Mouse (Mus musculus): ENCODE results near the gene Fam189a1. TPM values are rescaled to one million over a fixed set of nuclear protein-coding genes. Genes with fewer than 3 reads are reported as not detected.
A peak's percentile ranks its signal among the peaks of the same experiment; 100 is the strongest.

The Fam189a1 gene
- total RNA-seq (2021): 10 to 100 TPM; 67.9 to 73.6 TPM

DNA sequence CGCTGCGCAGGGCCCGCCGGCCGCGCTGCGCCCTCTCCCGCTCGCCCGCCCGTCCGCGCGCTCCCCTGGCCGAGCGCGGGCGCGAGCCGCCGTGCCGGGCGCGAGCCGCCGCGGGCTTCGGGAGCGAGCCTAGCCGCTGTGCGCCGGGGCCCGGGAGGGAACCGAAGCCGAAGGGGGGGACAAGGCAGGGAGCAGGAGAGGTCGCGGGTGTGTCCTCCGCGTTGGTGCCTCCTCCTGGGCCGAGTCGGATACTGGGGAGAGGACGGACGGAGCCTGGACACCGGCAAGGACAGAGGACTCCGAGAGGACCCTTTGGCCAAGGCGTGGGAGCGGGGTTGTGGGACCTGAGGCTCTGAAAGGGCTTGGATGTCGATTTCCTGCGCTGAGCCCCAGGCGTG is at the start of gene Fam189a1:
TSS of gene Fam189a1 (minus strand) at position 57 of the 398 bp plus-strand sequence.
- peak; percentile 40 to 42 for DNase-seq (ENCODE audit: extremely low spot score in 1 of 2, low spot score in 1 of 2)

DNA sequence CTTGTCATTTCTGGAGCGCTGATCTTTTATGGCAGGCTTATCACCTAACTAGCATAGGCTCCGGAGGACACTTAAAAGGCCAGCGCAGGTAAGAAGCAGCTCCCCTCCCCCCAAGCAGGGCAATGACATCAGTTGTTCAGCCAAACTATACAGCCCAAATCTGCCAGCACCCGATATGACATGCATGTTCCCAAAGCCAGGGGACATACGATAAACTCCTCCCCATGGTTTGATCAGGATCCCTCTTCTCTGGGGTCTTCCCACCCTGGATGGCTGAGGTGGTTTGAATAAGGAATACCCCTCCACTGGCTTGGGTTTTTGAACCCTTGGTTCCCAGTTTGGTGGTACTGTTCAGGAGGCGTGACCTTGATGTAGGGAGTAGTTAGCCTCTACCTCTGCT is 49.7 kb upstream of the Fam189a1 start:
- no peak for DNase-seq (ENCODE audit: extremely low spot score in 1 of 2, low spot score in 1 of 2)

DNA sequence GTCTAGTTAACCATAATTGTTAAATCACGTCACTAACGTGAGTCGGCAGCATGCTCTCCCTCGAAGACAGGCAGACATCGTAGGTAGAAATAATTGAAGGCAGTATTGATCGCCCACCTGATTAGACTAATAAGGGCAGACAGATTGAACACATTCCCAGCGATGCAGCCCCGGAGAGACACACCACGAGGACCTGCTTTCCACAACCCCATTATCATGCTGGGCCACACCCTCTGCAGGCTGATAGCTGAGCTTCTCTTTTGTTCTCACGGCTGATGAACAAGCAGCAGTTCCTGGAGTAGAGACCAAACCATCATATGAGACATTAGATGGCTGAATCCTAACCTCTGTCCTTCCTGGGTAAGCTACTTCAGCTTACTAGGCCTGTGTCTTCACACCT is 46.3 kb upstream of the Fam189a1 start:
- no peak for DNase-seq (ENCODE audit: extremely low spot score in 1 of 2, low spot score in 1 of 2)

DNA sequence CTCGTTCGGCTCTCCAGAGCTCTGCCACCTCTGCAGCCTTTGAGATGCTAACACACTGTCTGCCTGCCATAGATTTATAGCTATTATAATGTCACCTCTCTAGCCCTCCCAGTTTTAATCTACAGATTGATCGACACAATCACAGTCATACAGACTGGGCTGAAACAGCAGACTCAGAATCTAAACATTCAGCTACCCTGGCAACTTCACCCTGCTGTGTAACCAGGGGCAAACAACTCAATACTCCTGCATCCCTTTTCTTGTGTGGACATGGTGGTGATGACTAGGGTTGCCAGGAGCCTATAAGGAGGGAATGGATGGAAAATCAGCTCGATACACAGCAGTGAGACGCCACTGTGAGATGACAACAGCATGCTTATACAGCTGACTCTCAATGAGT is 24.3 kb upstream of the Fam189a1 start:
- DNase-seq (ENCODE audit: extremely low spot score in 1 of 2, low spot score in 1 of 2): no peak

DNA sequence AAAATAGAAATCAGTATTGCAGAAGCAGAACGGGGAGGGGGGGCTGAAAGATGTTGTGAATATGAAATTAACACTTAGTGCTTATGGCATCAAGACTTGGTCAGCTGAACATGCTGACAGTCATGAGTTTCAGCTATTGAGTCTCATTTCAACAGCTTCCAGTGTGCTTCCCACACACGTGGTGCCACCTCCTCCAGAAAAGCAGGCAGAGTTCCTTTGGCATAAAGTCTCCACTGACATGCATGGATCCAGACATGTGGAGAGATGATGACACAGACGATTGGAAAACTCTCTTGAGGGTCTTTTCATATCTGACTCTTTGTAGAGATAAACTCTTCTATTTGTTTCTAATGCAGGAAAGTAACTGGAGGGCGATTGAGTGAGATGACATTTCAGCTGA is 14.4 kb upstream of the Fam189a1 start:
- no peak for DNase-seq (ENCODE audit: extremely low spot score in 1 of 2, low spot score in 1 of 2)

DNA sequence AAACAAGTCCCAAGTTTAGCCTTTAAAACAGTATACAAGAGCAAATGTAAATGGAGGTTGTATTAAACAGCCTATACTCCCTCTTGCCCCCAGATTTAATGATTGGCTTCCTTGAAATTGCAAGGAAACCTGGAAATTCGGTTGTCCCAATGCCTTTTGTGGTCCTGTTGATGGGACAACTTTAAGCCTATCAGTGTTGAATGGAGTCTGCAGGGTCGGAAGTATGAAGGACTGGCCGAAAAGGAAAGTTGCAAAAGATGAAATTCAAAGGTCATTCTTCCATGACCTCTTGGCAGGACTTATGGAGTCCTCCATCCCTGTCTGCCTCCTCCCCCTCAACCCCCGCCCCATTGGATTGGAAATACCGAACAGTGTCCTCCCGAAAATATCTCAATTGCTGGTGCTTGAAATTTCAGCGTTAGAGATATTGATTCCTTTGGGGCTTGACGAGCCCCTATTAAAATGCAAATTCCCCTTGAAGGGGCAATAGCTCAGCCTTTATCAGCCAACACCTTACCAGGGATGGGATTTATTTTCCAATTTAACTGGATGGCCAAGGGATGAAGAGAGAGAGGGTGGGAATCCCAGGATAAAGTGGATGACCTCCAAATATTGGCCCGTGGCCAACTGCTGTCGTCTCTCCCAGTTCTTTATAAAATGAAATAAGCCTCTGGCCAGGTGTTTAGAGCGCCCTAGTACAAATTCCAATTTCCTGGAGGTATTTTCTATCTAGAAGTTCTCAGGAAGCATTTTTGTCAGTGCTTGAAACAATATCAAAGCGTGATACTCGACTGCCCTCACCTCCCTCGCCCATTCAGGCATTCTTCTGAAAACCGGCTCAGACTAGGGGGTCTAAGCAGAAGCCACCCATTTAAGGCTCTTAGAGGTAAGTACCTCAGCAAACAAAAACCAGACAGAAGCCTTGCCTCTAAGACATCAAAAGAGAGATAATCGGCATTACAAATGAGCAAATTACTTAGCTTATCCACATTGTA is 958 bp upstream of the Fam189a1 start:
- DNase-seq (ENCODE audit: extremely low spot score in 1 of 2, low spot score in 1 of 2): no peak

DNA sequence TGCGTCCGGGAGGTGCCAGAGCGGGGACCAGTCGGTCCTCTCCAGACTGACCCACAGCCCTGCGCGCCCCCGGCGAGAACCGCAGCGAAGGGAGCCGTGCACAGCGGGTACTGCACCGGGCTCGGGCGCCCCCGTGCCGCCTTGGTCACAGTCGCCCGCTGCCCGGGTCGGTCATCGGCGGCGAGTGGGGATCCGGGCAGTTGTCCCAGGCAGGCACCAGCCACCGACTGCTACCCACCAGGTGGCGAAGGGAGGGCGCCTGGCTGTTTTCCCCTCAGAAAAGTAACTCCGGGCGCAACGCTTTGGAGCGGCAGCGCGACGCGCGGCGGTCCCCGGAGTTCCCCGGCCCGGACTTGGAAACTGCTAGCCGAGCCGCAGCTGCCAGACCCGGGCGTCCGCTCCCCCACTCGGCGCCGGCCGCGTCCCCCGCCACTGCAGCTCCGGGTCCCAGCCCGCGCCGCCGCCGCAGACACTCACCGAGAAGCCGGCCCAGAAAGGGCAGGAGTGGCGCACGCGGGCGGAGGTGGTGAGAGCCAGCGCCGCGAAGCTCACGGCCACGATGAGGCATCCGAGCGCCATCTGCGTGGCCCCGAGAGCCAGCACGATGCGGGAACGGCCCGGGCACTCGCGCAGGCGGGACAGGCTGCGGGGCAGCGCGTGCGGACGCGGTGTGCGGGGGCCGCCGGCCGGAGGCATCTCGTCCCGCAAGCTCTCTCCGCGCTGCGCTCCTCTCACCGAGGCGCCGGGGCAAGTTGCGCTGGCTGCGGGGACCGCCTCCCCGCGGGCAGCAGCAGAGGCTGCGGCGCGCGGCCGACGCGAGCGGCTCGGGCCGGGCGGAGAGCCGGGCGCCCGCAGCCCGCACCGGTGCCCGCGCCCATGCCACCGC is 499 bp downstream of the Fam189a1 start:
- peak; percentile 33 to 61 for DNase-seq (ENCODE audit: extremely low spot score in 1 of 2, low spot score in 1 of 2)

DNA sequence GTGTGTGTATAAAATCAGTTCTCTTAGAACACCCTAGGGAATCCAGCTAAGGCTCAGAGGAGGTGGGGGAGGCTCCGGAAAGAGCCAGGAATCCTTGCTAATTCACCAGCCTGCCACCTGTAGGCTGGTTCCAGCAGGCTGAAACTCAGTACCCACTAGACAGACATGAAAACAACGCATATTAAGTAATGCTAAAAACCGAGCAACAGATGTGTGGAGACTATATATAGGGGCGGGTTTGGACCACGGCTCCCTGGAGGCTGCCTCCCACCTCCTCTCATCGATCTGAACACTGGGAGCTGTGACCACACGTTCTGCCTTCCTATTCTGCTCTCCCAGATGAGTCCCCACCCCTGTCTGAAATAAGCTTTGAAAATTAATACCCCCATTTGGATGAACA is 1.8 kb downstream of the Fam189a1 start:
- no peak for DNase-seq (ENCODE audit: extremely low spot score in 1 of 2, low spot score in 1 of 2)

DNA sequence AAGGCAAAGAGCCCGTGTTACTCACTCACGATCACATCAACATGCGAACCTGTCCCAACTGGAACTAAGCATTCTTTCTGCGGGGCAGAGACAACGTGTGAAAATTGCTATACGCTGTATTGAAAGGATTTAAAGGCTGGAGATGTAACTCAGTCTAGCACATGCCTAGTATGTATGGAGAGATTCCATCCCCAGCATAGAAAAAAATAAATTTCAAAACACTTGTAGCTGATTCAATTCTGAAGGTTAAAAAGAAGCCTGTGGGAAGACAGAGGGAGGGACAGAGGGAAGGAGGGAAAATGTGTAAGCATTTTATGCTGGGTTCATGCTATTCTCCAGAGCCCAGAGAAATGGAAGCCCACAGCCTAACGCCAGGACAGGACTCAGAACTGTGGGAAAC is 2.5 kb downstream of the Fam189a1 start:
- DNase-seq (ENCODE audit: extremely low spot score in 1 of 2, low spot score in 1 of 2): no peak

DNA sequence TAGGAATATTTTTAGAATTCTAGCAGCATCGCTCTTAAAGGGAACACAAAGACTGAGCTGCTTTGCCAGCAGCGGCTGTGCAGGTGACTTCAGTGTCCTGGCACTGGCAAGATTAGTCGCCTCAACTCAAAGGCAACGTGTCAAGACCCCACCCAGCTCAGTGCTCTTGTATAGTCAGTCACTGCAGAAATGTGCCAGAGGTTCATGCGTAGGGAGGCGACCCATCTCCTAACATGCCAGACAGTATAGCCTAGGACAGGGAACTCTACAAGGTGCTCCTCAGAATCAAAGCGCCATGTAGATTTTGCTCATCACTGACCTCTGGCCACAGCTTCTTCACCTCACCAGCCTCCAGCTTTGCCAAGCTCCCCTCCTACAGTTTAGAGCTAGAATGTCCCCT is 4.8 kb downstream of the Fam189a1 start:
- no peak for DNase-seq (ENCODE audit: extremely low spot score in 1 of 2, low spot score in 1 of 2)

DNA sequence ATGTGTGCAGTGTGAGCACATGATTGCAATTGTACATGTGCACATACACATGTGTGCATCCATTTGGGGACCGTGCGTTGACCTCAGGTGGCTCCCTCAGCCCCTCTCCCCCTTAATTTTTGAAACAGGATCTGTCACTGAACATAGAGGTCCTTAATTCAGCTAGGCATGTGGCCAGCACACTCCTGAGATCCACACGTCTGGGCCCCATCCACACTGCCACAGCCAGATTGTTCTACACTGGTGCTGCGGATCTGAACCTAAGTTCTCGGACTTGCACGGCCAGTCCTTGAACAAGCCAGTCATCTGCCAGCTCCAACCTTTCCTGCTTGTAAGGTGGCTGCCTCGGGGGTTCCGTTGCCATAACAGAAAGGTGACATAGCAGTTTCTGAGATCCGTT is 7.3 kb downstream of the Fam189a1 start:
- no peak for DNase-seq (ENCODE audit: extremely low spot score in 1 of 2, low spot score in 1 of 2)

DNA sequence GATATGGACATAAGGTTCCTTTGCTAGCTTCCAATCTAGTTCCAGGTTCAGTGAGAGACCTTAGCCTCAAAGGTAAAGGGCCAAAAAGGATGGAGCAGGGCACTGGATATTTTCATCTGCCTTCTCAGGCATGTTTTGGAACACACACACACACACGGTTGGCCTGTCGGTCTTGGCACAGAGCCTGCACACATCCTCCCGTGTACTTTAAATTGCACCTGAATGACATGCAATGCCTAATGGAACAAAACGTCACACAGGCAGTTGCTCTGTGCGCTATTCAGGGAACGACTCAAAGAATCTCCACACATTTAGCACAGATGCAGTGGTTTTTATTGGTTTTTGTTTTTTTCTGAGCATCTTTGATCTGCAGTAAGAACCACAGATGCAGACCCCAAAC is 11.5 kb downstream of the Fam189a1 start:
- DNase-seq (ENCODE audit: extremely low spot score in 1 of 2, low spot score in 1 of 2): no peak

DNA sequence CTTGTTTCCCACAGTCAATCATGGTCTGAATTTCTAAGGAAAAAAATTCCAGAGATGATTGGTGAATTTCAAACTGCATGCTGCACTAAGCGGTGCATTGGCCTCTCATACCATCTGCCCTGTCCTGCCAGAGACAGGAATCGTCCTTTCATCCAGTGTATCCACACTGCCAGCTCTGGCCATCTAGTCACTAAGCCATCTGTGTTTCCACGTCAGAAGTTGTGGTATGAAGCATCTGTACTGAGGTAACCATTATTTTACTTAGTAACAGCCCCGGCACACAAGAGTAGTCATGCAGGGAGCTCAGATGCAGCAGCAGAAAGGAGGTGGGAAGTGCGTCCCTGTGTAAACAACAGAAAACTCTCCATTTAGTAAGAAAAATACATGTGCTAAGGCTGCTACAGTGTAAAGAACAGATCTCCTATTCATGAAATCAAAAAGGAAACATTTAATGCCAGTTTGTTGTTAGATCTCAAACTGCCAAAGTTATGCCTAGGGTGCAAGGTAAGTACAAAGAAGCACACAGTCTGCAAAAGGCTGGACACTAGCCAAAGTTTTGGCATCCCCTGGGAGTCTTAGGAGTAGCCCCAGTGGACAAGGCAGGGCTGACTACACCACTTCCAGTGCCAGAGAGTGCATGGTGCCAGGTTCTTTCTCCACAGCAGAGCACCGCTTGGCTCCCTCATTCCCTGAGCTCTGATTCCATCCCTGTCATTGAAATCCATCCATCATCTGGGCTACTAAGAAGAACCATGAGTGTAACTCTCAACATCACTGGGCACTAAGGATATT is 14.3 kb downstream of the Fam189a1 start:
- DNase-seq (ENCODE audit: extremely low spot score in 1 of 2, low spot score in 1 of 2): no peak

DNA sequence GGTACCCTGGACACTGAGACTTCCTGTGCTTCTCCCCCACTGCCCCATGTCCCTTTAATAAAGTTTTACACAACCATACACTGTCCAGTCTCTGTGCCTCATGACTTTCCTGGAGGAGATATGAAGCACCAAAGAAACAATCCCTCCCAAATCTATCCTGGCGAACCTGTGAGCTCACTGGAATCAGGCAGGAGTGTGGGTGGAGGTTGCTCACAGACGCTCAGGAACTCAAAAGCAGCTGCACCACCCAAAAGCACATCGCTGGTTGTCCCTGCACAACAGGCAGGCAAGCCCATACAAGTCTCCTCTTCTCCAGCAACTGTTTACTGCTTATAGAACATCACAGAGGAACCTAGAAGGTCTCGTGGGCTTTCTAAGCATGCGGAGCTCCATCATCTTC is 15.5 kb downstream of the Fam189a1 start:
- DNase-seq (ENCODE audit: extremely low spot score in 1 of 2, low spot score in 1 of 2): no peak

DNA sequence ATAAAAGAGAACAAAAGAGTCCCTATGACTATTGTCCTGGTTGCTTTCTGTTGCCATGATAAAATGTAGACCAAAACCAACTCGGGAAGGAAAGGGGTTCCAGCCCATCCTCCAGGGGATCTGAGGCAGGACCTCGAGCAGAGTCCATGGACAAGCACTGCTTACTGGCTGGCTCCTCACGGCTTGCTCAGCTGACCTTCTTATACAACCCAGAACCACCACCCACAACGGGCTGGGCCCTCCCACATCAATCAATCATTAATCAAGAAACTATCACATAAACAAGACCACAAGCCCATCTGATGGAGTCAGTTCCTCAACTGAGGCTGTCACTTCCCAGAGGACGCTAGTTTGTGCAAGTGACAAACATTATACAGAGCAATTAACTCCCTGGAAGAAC is 16.3 kb downstream of the Fam189a1 start:
- DNase-seq (ENCODE audit: extremely low spot score in 1 of 2, low spot score in 1 of 2): no peak

DNA sequence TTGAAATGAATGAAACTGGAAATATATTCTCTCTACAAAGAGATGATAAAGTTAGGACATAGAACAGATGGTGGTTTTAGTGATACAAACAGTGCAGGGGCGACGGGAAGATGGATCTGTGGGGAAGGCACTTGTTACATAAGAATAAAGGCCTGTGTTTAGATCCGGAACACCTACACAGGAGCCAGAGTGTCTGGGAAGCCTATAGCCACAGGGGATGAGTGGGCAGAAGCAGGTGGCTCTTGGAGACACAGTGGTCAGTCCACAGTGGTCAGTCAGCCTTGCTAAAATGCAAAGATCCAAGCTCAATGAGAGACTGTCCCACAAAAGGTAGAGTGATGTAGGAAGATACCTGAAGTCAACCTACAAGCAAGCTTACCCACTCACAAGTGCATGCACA is 32.6 kb downstream of the Fam189a1 start:
- no peak for DNase-seq (ENCODE audit: extremely low spot score in 1 of 2, low spot score in 1 of 2)

DNA sequence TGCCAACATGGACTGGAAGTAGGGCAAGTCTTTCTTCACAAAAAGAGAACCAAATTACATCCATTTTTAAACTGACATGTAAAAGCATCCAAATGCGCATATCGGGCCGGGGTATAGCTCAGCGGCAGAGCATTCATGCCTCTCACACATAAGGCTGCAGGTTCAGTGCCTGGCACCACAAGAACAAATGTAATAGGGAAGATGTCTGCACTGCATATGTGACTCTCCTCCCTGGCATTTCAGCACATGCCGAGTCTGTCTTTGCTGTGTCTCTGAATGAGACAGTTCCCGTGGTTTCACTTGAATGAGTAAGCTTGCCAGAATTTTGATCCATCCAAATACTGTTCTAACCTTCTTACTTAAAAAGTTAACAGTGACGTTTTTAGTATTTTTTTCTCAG is 39.5 kb downstream of the Fam189a1 start:
- DNase-seq (ENCODE audit: extremely low spot score in 1 of 2, low spot score in 1 of 2): no peak

DNA sequence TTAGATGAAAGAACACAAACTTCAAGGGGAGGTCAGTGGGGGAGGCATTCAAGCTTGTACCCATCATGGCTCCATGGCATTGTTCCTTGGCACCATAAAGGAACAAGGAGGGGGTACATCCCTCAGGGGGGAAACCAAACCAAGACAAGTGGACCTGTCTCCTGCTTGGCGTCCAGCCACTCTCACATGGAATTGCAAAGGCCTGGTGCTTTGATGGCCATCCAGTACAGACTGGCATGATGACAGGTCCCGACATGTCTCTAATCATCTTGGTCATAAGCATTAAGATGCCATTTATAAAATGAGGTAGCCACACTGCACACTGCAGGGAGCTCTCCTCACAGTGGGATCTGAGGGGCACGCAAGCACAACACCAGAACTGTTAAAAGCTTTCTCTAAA is 41.0 kb downstream of the Fam189a1 start:
- no peak for DNase-seq (ENCODE audit: extremely low spot score in 1 of 2, low spot score in 1 of 2)

DNA sequence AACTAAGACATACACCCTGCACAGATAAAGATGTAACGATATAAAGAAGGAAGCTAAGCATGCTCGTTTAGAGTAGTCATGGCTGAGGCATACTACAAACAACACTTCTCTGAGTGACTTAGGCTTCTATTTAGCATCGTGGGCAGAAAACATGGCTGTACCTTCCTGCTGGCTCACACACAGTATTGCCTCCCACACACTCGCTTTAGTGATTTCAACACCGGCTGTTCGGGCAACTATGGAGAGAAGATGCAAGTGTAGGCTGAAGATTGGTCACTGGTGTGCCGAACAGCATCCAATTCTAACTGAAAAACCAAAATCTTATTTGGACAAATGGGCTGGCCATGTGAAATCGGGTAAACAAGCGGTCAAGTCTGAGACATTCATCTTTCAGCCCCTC is 44.7 kb downstream of the Fam189a1 start:
- no peak for DNase-seq (ENCODE audit: extremely low spot score in 1 of 2, low spot score in 1 of 2)

DNA sequence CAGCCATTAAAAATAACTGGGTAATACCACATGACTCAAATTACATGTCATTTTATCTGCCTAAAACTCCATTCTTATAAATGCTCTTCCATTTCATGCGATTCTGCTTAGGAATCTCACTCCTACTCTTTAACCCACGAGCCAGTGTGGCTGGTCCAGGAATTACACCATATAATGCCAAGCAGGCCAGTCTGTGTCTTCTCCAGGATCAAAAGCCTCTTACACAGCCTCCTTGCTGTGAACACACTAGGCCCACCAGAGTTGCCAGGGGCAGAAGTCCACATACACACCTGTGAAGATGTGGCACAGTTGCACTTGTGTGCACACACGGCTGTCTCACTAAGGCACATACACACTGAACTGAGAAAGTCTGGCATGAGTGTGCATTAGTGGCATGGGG is 50.8 kb downstream of the Fam189a1 start:
- no peak for DNase-seq (ENCODE audit: extremely low spot score in 1 of 2, low spot score in 1 of 2)

DNA sequence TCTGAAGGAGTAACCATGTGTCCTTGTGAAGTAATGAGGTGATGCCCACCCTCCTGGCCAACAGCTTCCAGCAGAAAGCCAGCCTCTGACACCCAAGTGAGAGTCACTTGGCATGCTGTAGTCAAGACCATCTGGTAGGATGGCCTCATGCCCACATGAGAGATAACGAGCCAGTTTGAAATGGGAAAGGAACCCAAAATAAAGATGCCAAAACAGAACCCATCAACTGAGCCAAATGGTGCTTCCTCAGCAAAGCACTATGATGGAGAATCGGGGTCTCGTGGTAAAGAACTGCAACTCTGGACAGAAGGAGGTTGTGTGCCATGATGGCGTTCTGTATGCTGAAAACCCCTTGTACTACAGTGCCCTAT is 51.3 kb downstream of the Fam189a1 start:
- peak in 1 of 2 experiments; percentile 50 for DNase-seq (ENCODE audit: extremely low spot score in 1 of 2, low spot score in 1 of 2)
